Mouse (Mus musculus): Measurements from ENCODE around the gene Btg2. TPM values are rescaled to one million over a fixed set of nuclear protein-coding genes. Genes with fewer than 3 reads are reported as not detected.

Gene Btg2
- polyA plus RNA-seq, 1 experiment from 2014 or later: 22.1 TPM

DNA sequence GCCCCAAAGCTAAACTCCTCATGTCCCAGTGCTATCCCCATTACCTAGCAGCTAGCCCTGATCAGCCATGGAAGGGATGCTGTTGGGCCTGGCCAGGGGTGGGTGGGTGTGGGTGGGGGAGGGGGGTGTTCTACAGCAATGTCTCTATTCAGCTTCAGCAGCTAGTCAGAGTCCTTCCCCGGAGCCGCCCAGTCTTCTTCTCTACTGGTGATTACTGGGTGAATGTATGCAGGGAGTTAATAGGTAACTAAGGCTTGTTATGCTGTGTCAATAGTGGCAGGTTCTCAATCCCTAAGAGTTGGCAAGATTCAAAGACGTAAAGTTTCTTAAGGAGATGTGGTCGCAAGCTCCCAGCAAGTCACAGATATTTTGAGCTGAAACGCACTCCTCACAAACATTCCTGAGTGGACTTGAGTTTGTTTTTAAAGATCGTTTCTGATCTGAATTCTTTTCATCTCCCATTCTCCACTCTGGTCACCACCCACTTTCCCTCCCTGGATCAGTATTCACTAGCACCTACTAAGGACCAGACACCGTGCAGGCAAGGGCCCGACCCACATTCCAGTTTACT lies 8.7 kb downstream of the Btg2 start:
- H3K4me1 ChIP-seq (ENCODE audit: control insufficient read depth, insufficient read depth, low read length): peaks cover 27% of the 10 kb centered on the region
- H3K27ac ChIP-seq (replicated peaks; ENCODE audit: low read depth, low read length): no peak overlapping the region
- H3K4me2 ChIP-seq (ENCODE audit: low read depth, severe bottlenecking): no peak overlapping the region
- ATAC-seq (ENCODE audit: insufficient number of reproducible peaks, low FRiP score, low TSS enrichment, low read depth): no peak
- H3K9ac ChIP-seq (ENCODE audit: low read length): no peak overlapping the region
- DNase-seq (ENCODE audit: low spot score): no peak
- H3K36me3 ChIP-seq (ENCODE audit: control insufficient read depth, insufficient read depth, low read length): no peaks in the 10 kb centered on the region
- H3K9me3 ChIP-seq (ENCODE audit: control insufficient read depth, low read length): no peaks in the 10 kb centered on the region
- 82% methylated on average over 8 of the region's 8 CpGs for WGBS
- H3K27me3 ChIP-seq (ENCODE audit: control insufficient read depth, insufficient read depth, low read length): no peaks in the 10 kb centered on the region
- H3K4me3 ChIP-seq (ENCODE audit: low read depth, low read length): no peak overlapping the region

DNA sequence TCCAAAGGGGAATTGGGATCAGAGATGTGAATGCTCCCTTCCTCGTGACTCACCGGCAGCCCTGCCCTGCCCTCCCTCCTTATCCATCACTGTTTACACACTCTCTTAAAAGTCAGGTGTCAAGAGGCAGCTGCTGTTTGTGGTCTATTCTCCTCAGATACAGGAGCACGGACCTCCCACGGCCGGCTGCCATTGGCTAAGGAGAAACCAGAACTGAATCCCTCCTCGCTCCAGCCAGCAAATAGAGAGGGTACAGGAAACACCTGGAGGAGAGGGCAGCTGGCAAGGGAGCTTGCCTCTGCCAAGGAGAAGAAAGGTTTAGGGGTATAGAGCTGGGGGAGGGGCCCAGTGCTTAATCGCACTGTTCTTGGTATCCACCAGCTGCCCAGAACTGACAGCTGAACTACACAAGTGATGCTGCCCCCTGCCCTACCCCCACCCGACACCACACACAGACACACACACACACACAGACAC lies 11.7 kb downstream of the Btg2 start:
- Histone ChIP-seq H3K27me3 (ENCODE audit: control insufficient read depth, insufficient read depth, low read length) (no peaks in the 10 kb centered on the region), H3K36me3 (ENCODE audit: control insufficient read depth, insufficient read depth, low read length) (no peaks in the 10 kb centered on the region), H3K9me3 (ENCODE audit: control insufficient read depth, low read length) (no peaks in the 10 kb centered on the region), H3K9ac (ENCODE audit: low read length) (no peak overlapping the region; the same call in 1 of the 2 replicates), H3K27ac (replicated peaks; ENCODE audit: low read depth, low read length) (peak overlapping the region; percentile 31; the same call in 1 of the 2 replicates), H3K4me1 (ENCODE audit: control insufficient read depth, insufficient read depth, low read length) (peaks cover 53% of the 10 kb centered on the region), H3K4me3 (ENCODE audit: low read depth, low read length) (no peak overlapping the region), H3K4me2 (ENCODE audit: low read depth, severe bottlenecking) (no peak overlapping the region)
- DNase-seq (ENCODE audit: low spot score) (peak; percentile 81), ATAC-seq (ENCODE audit: insufficient number of reproducible peaks, low FRiP score, low TSS enrichment, low read depth) (peak; percentile 76)
- WGBS: 8% methylated on average over 8 of the region's 8 CpGs

DNA sequence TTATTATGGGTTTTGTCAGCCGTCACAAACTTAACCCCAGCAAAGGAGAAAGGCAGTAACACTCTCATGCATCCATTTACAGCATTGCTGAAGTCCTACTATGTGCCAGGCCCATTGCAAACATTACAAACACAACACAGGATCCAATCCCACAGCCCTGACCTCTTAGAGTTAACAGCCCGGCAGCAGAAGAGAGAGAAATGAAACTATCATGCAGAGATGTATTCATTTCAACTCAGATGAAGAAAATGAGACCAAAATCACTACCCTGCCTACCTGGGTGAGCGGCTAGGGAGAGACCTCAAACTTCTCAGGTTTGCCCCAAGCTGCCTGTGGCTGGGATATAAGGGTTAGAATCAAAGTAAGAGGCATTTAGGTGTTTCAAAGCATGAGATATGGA lies 12.4 kb downstream of the Btg2 start:
- no peak for DNase-seq (ENCODE audit: low spot score)
- WGBS: 60% methylated on average over 3 of the region's 3 CpGs
- Histone ChIP-seq H3K9me3 (ENCODE audit: control insufficient read depth, low read length) (no peaks in the 10 kb centered on the region), H3K4me3 (ENCODE audit: low read depth, low read length) (no peak overlapping the region), H3K27me3 (ENCODE audit: control insufficient read depth, insufficient read depth, low read length) (no peaks in the 10 kb centered on the region), H3K4me2 (ENCODE audit: low read depth, severe bottlenecking) (no peak overlapping the region), H3K36me3 (ENCODE audit: control insufficient read depth, insufficient read depth, low read length) (no peaks in the 10 kb centered on the region), H3K4me1 (ENCODE audit: control insufficient read depth, insufficient read depth, low read length) (peaks cover 59% of the 10 kb centered on the region), H3K9ac (ENCODE audit: low read length) (no peak overlapping the region), H3K27ac (replicated peaks; ENCODE audit: low read depth, low read length) (peak overlapping the region; percentile 31; the same call in 1 of the 2 replicates)
- ATAC-seq (ENCODE audit: insufficient number of reproducible peaks, low FRiP score, low TSS enrichment, low read depth): no peak

DNA sequence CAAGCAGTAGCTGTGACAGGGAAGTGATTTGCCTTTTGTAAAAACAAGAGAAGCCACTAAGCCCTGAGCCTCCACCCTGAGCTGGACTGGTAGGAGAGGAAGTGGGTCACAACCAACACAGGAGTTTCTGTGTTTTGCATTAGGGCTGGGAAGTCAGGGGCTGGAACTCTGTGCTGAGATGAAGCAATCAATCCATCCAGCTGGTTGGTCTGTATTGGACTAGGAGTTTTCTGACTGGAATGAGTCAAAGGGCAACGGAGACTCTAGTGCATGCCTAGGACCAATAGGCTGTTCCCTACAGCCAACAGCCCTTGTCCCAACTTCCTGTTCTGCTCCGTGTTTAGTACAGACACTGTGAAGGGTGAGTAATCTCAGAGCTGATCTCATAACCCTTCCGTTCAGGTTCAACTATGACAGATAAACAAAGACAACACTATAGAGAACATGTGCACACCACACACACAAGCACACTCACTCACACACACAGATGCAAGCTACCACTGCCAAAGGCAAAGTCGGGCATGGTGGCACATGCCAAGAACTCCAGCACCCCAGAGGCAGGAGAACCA lies 13.6 kb downstream of the Btg2 start:
- WGBS: 68% methylated on average over 4 of the region's 4 CpGs
- DNase-seq (ENCODE audit: low spot score) (no peak), ATAC-seq (ENCODE audit: insufficient number of reproducible peaks, low FRiP score, low TSS enrichment, low read depth) (no peak)
- Histone ChIP-seq H3K4me3 (ENCODE audit: low read depth, low read length) (no peak overlapping the region), H3K36me3 (ENCODE audit: control insufficient read depth, insufficient read depth, low read length) (no peaks in the 10 kb centered on the region), H3K9ac (ENCODE audit: low read length) (no peak overlapping the region), H3K27me3 (ENCODE audit: control insufficient read depth, insufficient read depth, low read length) (no peaks in the 10 kb centered on the region), H3K4me2 (ENCODE audit: low read depth, severe bottlenecking) (no peak overlapping the region), H3K27ac (replicated peaks; ENCODE audit: low read depth, low read length) (no peak overlapping the region), H3K4me1 (ENCODE audit: control insufficient read depth, insufficient read depth, low read length) (peaks cover 65% of the 10 kb centered on the region), H3K9me3 (ENCODE audit: control insufficient read depth, low read length) (no peaks in the 10 kb centered on the region)

DNA sequence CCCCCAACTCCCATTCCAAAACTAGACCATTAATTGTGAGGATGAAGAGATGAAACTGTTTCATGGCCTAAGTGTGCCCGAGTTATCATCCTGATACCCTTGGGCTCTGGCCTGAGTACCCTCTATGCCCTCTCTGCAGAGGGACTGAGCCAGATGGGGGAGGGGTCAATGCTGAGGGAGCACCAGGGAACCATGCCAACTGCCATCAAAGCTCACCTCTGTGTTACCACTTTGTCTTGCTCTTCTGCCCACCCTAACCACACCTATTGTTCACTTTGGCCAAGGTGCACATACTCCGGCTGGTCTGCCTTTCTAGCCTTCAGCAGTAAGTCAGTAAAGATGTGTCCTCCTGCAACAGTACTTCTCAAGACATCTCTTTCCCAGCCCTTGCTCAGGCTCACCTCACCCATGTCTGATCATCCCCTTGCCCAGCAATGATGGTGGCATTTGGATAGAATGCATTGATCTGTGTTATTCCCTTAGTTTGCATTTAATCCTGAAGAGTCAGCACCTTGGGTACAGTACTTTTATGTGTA lies 14.6 kb downstream of the Btg2 start:
- DNase-seq (ENCODE audit: low spot score): no peak
- H3K4me2 ChIP-seq (ENCODE audit: low read depth, severe bottlenecking): no peak overlapping the region
- H3K36me3 ChIP-seq (ENCODE audit: control insufficient read depth, insufficient read depth, low read length): no peaks in the 10 kb centered on the region
- H3K27ac ChIP-seq (replicated peaks; ENCODE audit: low read depth, low read length): peak overlapping the region; percentile 99; the same call in 1 of the 2 replicates
- no peak for ATAC-seq (ENCODE audit: insufficient number of reproducible peaks, low FRiP score, low TSS enrichment, low read depth)
- no peaks in the 10 kb centered on the region for H3K27me3 ChIP-seq (ENCODE audit: control insufficient read depth, insufficient read depth, low read length)
- no peak overlapping the region for H3K9ac ChIP-seq (ENCODE audit: low read length)
- H3K9me3 ChIP-seq (ENCODE audit: control insufficient read depth, low read length): no peaks in the 10 kb centered on the region
- no peak overlapping the region for H3K4me3 ChIP-seq (ENCODE audit: low read depth, low read length)
- H3K4me1 ChIP-seq (ENCODE audit: control insufficient read depth, insufficient read depth, low read length): peaks cover 71% of the 10 kb centered on the region
- 90% methylated on average over 2 of the region's 2 CpGs for WGBS

DNA sequence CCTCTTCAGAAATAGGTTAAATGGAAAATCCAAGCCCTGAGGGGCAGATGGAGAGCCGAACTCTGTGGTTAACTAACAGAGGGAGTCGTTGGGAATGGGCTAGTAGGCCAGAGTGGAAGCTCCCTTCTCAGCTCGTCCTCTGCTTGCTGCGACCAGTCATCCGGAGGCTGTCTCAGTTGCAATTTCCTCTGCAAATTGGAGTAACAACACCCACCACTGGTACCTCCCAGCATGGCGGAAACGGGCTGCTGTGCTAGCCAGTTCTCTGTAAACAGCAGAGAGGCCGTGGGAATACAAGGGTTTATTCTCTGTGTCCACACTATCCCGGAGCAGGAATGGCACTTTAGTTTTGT lies 15.2 kb downstream of the Btg2 start:
- DNase-seq (ENCODE audit: low spot score) (no peak), ATAC-seq (ENCODE audit: insufficient number of reproducible peaks, low FRiP score, low TSS enrichment, low read depth) (no peak)
- H3K9me3 ChIP-seq (ENCODE audit: control insufficient read depth, low read length): no peaks in the 10 kb centered on the region
- no peak overlapping the region for H3K4me3 ChIP-seq (ENCODE audit: low read depth, low read length)
- H3K4me1 ChIP-seq (ENCODE audit: control insufficient read depth, insufficient read depth, low read length): peaks cover 71% of the 10 kb centered on the region
- no peaks in the 10 kb centered on the region for H3K36me3 ChIP-seq (ENCODE audit: control insufficient read depth, insufficient read depth, low read length)
- peak overlapping the region; percentile 53 for H3K9ac ChIP-seq (ENCODE audit: low read length)
- no peaks in the 10 kb centered on the region for H3K27me3 ChIP-seq (ENCODE audit: control insufficient read depth, insufficient read depth, low read length)
- peak overlapping the region; percentile 18; the same call in 1 of the 2 replicates for H3K4me2 ChIP-seq (ENCODE audit: low read depth, severe bottlenecking)
- H3K27ac ChIP-seq (replicated peaks; ENCODE audit: low read depth, low read length): peak overlapping the region; percentile 99
- WGBS: 19% methylated on average over 9 of the region's 9 CpGs

DNA sequence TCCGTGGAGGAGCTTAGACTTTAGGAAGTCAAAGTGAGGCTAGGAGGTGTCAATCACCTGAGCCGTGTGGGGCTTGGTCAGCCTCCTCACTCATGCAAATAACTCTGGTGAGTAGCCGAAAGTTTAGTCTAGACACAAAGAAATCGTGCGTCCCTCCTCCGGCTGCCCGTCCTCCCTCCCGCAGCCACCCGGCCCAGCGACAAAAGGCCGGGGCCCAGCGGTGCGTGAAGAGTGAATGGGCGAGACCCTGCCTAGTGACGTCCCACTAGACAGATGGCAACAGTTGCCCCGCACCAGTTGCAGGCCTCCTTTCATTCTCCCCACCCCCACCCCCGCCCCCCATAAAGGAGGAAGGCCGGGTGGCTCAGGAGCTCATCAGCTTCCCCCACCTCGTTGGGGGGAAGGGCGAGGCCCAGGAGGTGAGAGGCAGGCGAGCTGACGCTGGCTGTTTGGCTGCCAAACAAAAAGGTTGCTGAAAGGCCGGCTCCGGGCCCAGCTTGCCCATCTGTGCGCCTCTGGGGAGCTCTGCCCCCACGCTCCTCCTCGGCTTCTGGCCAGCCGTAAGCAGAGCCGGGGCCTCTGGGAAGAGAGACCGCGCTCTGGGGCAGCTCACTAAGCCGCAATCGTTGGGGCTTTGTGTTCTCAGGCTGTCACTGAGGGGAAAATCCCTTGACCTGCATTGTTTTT lies 15.7 kb downstream of the Btg2 start:
- peak; percentile 78 for DNase-seq (ENCODE audit: low spot score)
- peaks cover 71% of the 10 kb centered on the region for H3K4me1 ChIP-seq (ENCODE audit: control insufficient read depth, insufficient read depth, low read length)
- H3K27me3 ChIP-seq (ENCODE audit: control insufficient read depth, insufficient read depth, low read length): no peaks in the 10 kb centered on the region
- no peaks in the 10 kb centered on the region for H3K36me3 ChIP-seq (ENCODE audit: control insufficient read depth, insufficient read depth, low read length)
- peak overlapping the region; percentile 18 for H3K4me2 ChIP-seq (ENCODE audit: low read depth, severe bottlenecking)
- H3K9ac ChIP-seq (ENCODE audit: low read length): peak overlapping the region; percentile 53
- peak; percentile 14; the same call in 1 of the 2 replicates for ATAC-seq (ENCODE audit: insufficient number of reproducible peaks, low FRiP score, low TSS enrichment, low read depth)
- H3K4me3 ChIP-seq (ENCODE audit: low read depth, low read length): no peak overlapping the region
- WGBS: 3% methylated on average over 32 of the region's 33 CpGs
- no peaks in the 10 kb centered on the region for H3K9me3 ChIP-seq (ENCODE audit: control insufficient read depth, low read length)
- H3K27ac ChIP-seq (replicated peaks; ENCODE audit: low read depth, low read length): peak overlapping the region; percentile 99

DNA sequence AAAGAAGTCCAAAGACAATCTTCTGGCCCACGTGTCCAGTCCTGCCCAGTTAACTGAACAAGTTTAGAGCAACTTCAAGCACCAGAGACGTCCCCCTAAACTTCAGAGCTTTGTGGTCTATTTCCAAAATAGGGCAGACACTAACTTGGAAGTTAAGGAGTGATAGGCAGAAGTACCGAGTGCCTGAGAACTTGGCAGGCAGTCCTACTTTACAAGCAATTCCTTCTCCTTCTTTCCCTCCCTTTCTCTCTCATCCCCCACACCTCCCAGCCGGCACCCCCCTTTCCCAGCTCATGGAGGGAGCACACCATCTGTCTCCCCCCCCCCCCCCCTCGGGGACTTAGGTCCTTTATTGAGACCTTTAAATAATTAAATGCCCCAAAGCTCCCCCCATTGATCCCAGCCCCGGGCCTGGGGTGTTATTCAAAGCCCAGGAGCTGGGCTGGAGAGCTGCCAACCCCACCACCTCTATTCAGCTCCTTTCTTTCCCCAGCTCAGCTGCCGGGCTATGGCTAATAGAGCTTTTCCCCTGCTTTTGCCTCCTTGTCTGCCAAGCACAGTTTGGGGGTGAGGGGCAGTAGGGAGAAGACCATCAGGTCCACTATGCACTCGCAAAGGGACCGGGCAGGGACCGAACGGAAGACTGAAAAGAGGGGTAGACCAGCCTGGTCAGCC lies 16.4 kb downstream of the Btg2 start:
- Histone ChIP-seq H3K36me3 (ENCODE audit: control insufficient read depth, insufficient read depth, low read length) (no peaks in the 10 kb centered on the region), H3K4me1 (ENCODE audit: control insufficient read depth, insufficient read depth, low read length) (peaks cover 65% of the 10 kb centered on the region), H3K27ac (replicated peaks; ENCODE audit: low read depth, low read length) (peak overlapping the region; percentile 99), H3K4me3 (ENCODE audit: low read depth, low read length) (no peak overlapping the region), H3K27me3 (ENCODE audit: control insufficient read depth, insufficient read depth, low read length) (no peaks in the 10 kb centered on the region), H3K9me3 (ENCODE audit: control insufficient read depth, low read length) (no peaks in the 10 kb centered on the region), H3K4me2 (ENCODE audit: low read depth, severe bottlenecking) (peak overlapping the region; percentile 18; the same call in 1 of the 2 replicates), H3K9ac (ENCODE audit: low read length) (peak overlapping the region; percentile 53)
- 13% methylated on average over 11 of the region's 11 CpGs for WGBS
- ATAC-seq (ENCODE audit: insufficient number of reproducible peaks, low FRiP score, low TSS enrichment, low read depth) (no peak), DNase-seq (ENCODE audit: low spot score) (no peak)

Data from limb, embryonic 11.5 days (tissue).